In genomic region chr16:36089850-36090616, GRCm38 (mm10) we compare ENCODE assay signal across 15 mouse cellular contexts. TPM values are rescaled to one million over a fixed set of nuclear protein-coding genes. Genes with fewer than 3 reads are reported as not detected.
DNase-seq lines count a peak whose midpoint lies in the region; ATAC-seq and TF ChIP-seq lines count a peak whose summit lies in the region.
"Had no signal": no experiment of that assay in that cellular context is flagged by ENCODE, and none has a peak within 500 bp of the region (broad histone marks: within the 10 kb centered on the region; RNA-seq: fewer than 3 reads in every experiment).

No protein-coding gene starts in this region.

- WGBS in limb, embryonic 15.5 days: 53% methylated on average over 8 of the region's 8 CpGs
- 81% methylated on average over 8 of the region's 8 CpGs for WGBS in limb, embryonic 10.5 days
- WGBS in intestine, embryonic 14.5 days: 75% methylated on average over 8 of the region's 8 CpGs
- 33% methylated on average over 8 of the region's 8 CpGs for whole genome bisulfite sequencing in small intestine, adult 2 months
- 75% methylated on average over 8 of the region's 8 CpGs for WGBS in neural tube, embryonic 15.5 days

- H3K27ac ChIP-seq in limb, embryonic 15.5 days: 0 out of 2 replicates have a peak overlapping the region, but pooled peaks have one; percentile 6
- H3K27ac ChIP-seq in limb, embryonic 10.5 days: no peak overlapping the region
- 0 out of 2 replicates have a peak overlapping the region, but pooled peaks have one; percentile 22 for H3K27ac ChIP-seq in intestine, embryonic 14.5 days (ENCODE audit: low read depth)
- H3K27ac ChIP-seq in small intestine, adult 2 months (ENCODE audit: insufficient read depth, low read depth, low read length): peak overlapping the region; percentile 79; the same call in 1 of the 2 replicates
- no peak overlapping the region for H3K27ac ChIP-seq in neural tube, embryonic 15.5 days (replicated peaks)
- H3K27ac ChIP-seq: limb, embryonic 13.5 days had no signal

- peak; percentile 19 for DNase-seq in adrenal gland, postnatal 14 days
- DNase-seq in adrenal gland, adult 18-20 months (ENCODE audit: low spot score in 2 of 2): no peak
- no peak for DNase-seq in limb, embryonic 10.5 days (ENCODE audit: low spot score)
- DNase-seq in intestine, embryonic 14.5 days (ENCODE audit: low spot score): no peak
- no peak for DNase-seq in layer of hippocampus, adult 9-11 months
- DNase-seq: adrenal gland, adult 2 months; right cerebral cortex, postnatal 25 days had no signal

- H3K9ac ChIP-seq in limb, embryonic 15.5 days: no peak overlapping the region
- H3K9ac ChIP-seq in intestine, embryonic 14.5 days (ENCODE audit: low read length): no peak overlapping the region
- no peak overlapping the region for H3K9ac ChIP-seq in neural tube, embryonic 15.5 days (replicated peaks)
- H3K9ac ChIP-seq: limb, embryonic 13.5 days had no signal

- H3K4me3 ChIP-seq in limb, embryonic 15.5 days: no peak overlapping the region
- no peak overlapping the region for H3K4me3 ChIP-seq in limb, embryonic 10.5 days
- no peak overlapping the region for H3K4me3 ChIP-seq in intestine, embryonic 14.5 days (ENCODE audit: low read depth, low read length)
- no peak overlapping the region for H3K4me3 ChIP-seq in small intestine, adult 2 months (ENCODE audit: low read depth, low read length)
- no peak overlapping the region for H3K4me3 ChIP-seq in neural tube, embryonic 15.5 days (replicated peaks)
- H3K4me3 ChIP-seq: limb, embryonic 13.5 days had no signal

- no peak overlapping the region for H3K4me2 ChIP-seq in limb, embryonic 15.5 days
- no peak overlapping the region for H3K4me2 ChIP-seq in intestine, embryonic 14.5 days (ENCODE audit: low read length)
- no peak overlapping the region for H3K4me2 ChIP-seq in neural tube, embryonic 15.5 days
- H3K4me2 ChIP-seq: limb, embryonic 13.5 days had no signal

- peak; percentile 10; the same call in 1 of the 2 replicates for TF ChIP-seq CTCF in small intestine, adult 2 months (IDR thresholded peaks at IDR 0.05; ENCODE audit: extremely low read depth, insufficient read length, insufficient replicate concordance, low read depth, low read length)

- TF ChIP-seq POLR2A in small intestine, adult 2 months (IDR thresholded peaks at IDR 0.05; ENCODE audit: low read depth, low read length): no peak

- ATAC-seq in limb, embryonic 15.5 days (ENCODE audit: insufficient number of reproducible peaks, low FRiP score, low TSS enrichment, low read depth): no peak
- ATAC-seq in intestine, embryonic 14.5 days (replicated peaks; ENCODE audit: low FRiP score, low TSS enrichment, low read depth): no peak
- ATAC-seq in neural tube, embryonic 15.5 days (ENCODE audit: low FRiP score): no peak

- H3K36me3 ChIP-seq in limb, embryonic 15.5 days: peaks cover 48% of the 10 kb centered on the region
- peaks cover 69% of the 10 kb centered on the region for H3K36me3 ChIP-seq in limb, embryonic 10.5 days
- H3K36me3 ChIP-seq in intestine, embryonic 14.5 days (ENCODE audit: control insufficient read depth, insufficient read depth, low read length): peaks cover 61% of the 10 kb centered on the region
- H3K36me3 ChIP-seq in small intestine, adult 2 months (ENCODE audit: control insufficient read depth, insufficient read depth, low read length): peaks cover 11% of the 10 kb centered on the region
- H3K36me3 ChIP-seq in neural tube, embryonic 15.5 days: peaks cover 24% of the 10 kb centered on the region

- no peaks in the 10 kb centered on the region for H3K4me1 ChIP-seq in limb, embryonic 15.5 days
- H3K4me1 ChIP-seq in limb, embryonic 10.5 days: no peaks in the 10 kb centered on the region
- no peaks in the 10 kb centered on the region for H3K4me1 ChIP-seq in intestine, embryonic 14.5 days (replicated peaks; ENCODE audit: control insufficient read depth, insufficient read depth, low read length)
- peaks cover 20% of the 10 kb centered on the region; the same call in 1 of the 2 replicates for H3K4me1 ChIP-seq in small intestine, adult 2 months (ENCODE audit: control insufficient read depth, insufficient read depth, insufficient read length, low read length)
- H3K4me1 ChIP-seq in neural tube, embryonic 15.5 days: no peaks in the 10 kb centered on the region
- H3K4me1 ChIP-seq: limb, embryonic 13.5 days had no signal

- H3K27me3 ChIP-seq in limb, embryonic 15.5 days: no peaks in the 10 kb centered on the region
- no peaks in the 10 kb centered on the region for H3K27me3 ChIP-seq in limb, embryonic 10.5 days (ENCODE audit: low read depth, poor library complexity, severe bottlenecking)
- H3K27me3 ChIP-seq in intestine, embryonic 14.5 days (replicated peaks; ENCODE audit: control insufficient read depth, insufficient read depth, low read length): no peaks in the 10 kb centered on the region
- H3K27me3 ChIP-seq in small intestine, adult 2 months (ENCODE audit: control insufficient read depth, insufficient read depth, low read length): no peaks in the 10 kb centered on the region
- H3K27me3 ChIP-seq in neural tube, embryonic 15.5 days (replicated peaks): no peaks in the 10 kb centered on the region
- H3K27me3 ChIP-seq: limb, embryonic 13.5 days had no signal

- no peaks in the 10 kb centered on the region for H3K9me3 ChIP-seq in limb, embryonic 15.5 days
- no peaks in the 10 kb centered on the region for H3K9me3 ChIP-seq in limb, embryonic 10.5 days (replicated peaks)
- no peaks in the 10 kb centered on the region for H3K9me3 ChIP-seq in intestine, embryonic 14.5 days (ENCODE audit: control insufficient read depth, low read length)
- H3K9me3 ChIP-seq in neural tube, embryonic 15.5 days (replicated peaks): no peaks in the 10 kb centered on the region
- H3K9me3 ChIP-seq: limb, embryonic 13.5 days had no signal

RNA-seq across cellular contexts. Expression of gene Ccdc58, which starts 18.5 kb away (rescaled TPM):
- total RNA-seq in adrenal gland, postnatal 14 days (2021): 50.9 and 54.6 TPM in 2 replicates
- total RNA-seq in adrenal gland, adult 18-20 months (2021): 10 to 100 TPM; 27.8 to 39.0 TPM
- polyA plus RNA-seq in limb, embryonic 15.5 days (2015; fragmentation: Nextera tagmentation; extraction: Ambion mirVana): 80.8 and 85.0 TPM in 2 replicates
- polyA plus RNA-seq in limb, embryonic 10.5 days (2016; fragmentation: Nextera tagmentation; extraction: Ambion mirVana): 107 and 125 TPM in 2 replicates
- 92.4 and 93.1 TPM in 2 replicates for polyA plus RNA-seq in intestine, embryonic 14.5 days (2014; fragmentation: Nextera tagmentation; extraction: Ambion mirVana)
- polyA plus RNA-seq in small intestine, adult 2 months (2012; rRNA removed): 2.3 and 2.6 TPM in 2 replicates
- polyA plus RNA-seq in neural tube, embryonic 15.5 days (2015; fragmentation: Nextera tagmentation; extraction: Ambion mirVana): 33.0 and 39.3 TPM in 2 replicates

RNA-seq across cellular contexts. Expression of gene Fam162a, which starts 18.6 kb away (rescaled TPM):
- 206 and 210 TPM in 2 replicates for total RNA-seq in adrenal gland, postnatal 14 days (2021)
- total RNA-seq in adrenal gland, adult 18-20 months (2021): 100 to 1,000 TPM; 165 to 228 TPM
- polyA plus RNA-seq in limb, embryonic 15.5 days (2015; fragmentation: Nextera tagmentation; extraction: Ambion mirVana): 729 and 794 TPM in 2 replicates
- polyA plus RNA-seq in limb, embryonic 10.5 days (2016; fragmentation: Nextera tagmentation; extraction: Ambion mirVana): 353 and 424 TPM in 2 replicates
- 424 and 457 TPM in 2 replicates for polyA plus RNA-seq in intestine, embryonic 14.5 days (2014; fragmentation: Nextera tagmentation; extraction: Ambion mirVana)
- 13.3 and 18.6 TPM in 2 replicates for polyA plus RNA-seq in small intestine, adult 2 months (2012; rRNA removed)
- 146 and 193 TPM in 2 replicates for polyA plus RNA-seq in neural tube, embryonic 15.5 days (2015; fragmentation: Nextera tagmentation; extraction: Ambion mirVana)

RNA-seq across cellular contexts. Expression of gene Csta1, which starts 41.0 kb away (rescaled TPM):
- not detected in 2 replicates for total RNA-seq in adrenal gland, postnatal 14 days (2021)
- total RNA-seq in adrenal gland, adult 18-20 months (2021): not detected
- 11.5 and 12.5 TPM in 2 replicates for polyA plus RNA-seq in limb, embryonic 15.5 days (2015; fragmentation: Nextera tagmentation; extraction: Ambion mirVana)
- 0.13 TPM in 1 of 2 replicates, not detected in the other for polyA plus RNA-seq in limb, embryonic 10.5 days (2016; fragmentation: Nextera tagmentation; extraction: Ambion mirVana)
- 0.05 TPM in 1 of 2 replicates, not detected in the other for polyA plus RNA-seq in intestine, embryonic 14.5 days (2014; fragmentation: Nextera tagmentation; extraction: Ambion mirVana)
- not detected in 2 replicates for polyA plus RNA-seq in small intestine, adult 2 months (2012; rRNA removed)
- polyA plus RNA-seq in neural tube, embryonic 15.5 days (2015; fragmentation: Nextera tagmentation; extraction: Ambion mirVana): not detected in 2 replicates
- total RNA-seq: adrenal gland, adult 2 months; gastrocnemius, adult 18-20 months; hematopoietic stem cell, adult 5-6 weeks; layer of hippocampus, postnatal 10 days; MEL had no signal
- polyA plus RNA-seq: adrenal gland, adult 2 months had no signal

RNA-seq across cellular contexts. Expression of gene Wdr5b, which starts 49.0 kb away (rescaled TPM):
- 3.6 and 5.1 TPM in 2 replicates for total RNA-seq in adrenal gland, postnatal 14 days (2021)
- total RNA-seq in adrenal gland, adult 18-20 months (2021): 1 to 10 TPM; 2.8 to 3.9 TPM
- polyA plus RNA-seq in limb, embryonic 15.5 days (2015; fragmentation: Nextera tagmentation; extraction: Ambion mirVana): 9.7 and 10.6 TPM in 2 replicates
- 5.0 and 8.3 TPM in 2 replicates for polyA plus RNA-seq in limb, embryonic 10.5 days (2016; fragmentation: Nextera tagmentation; extraction: Ambion mirVana)
- polyA plus RNA-seq in intestine, embryonic 14.5 days (2014; fragmentation: Nextera tagmentation; extraction: Ambion mirVana): 8.5 and 8.7 TPM in 2 replicates
- polyA plus RNA-seq in small intestine, adult 2 months (2012; rRNA removed): 0.39 and 0.60 TPM in 2 replicates
- polyA plus RNA-seq in neural tube, embryonic 15.5 days (2015; fragmentation: Nextera tagmentation; extraction: Ambion mirVana): 12.0 and 12.4 TPM in 2 replicates

Comparison
In these comparisons a context has a peak if more than half of its experiments do, and no peak if none do; other contexts are left out.
1. H3K27ac ChIP-seq: peak in limb, embryonic 15.5 days (single experiment), intestine, embryonic 14.5 days (single experiment) and small intestine, adult 2 months (single experiment); none in limb, embryonic 10.5 days (single experiment) and neural tube, embryonic 15.5 days (single experiment).
2. RNA of gene Csta1, which starts 41.0 kb away (polyA plus RNA-seq): 11.5 to 12.5 TPM in limb, embryonic 15.5 days; not detected in neural tube, embryonic 15.5 days, 0.13 TPM in limb, embryonic 10.5 days, 0.05 TPM in intestine, embryonic 14.5 days and not detected in small intestine, adult 2 months; every median in the first group is over 10 times any median in the second.